Mouse (Mus musculus) megakaryocyte-erythroid progenitor cell, adult 5-6 weeks (primary cell): ENCODE results near the gene Nme2. TPM values are rescaled to one million over a fixed set of nuclear protein-coding genes. Genes with fewer than 3 reads are reported as not detected.

Experiments
- total RNA-seq, 2 experiments: library from RNA; stranded (forward) in 1 of 2; stranded (reverse) in 1 of 2; fragments of 200-1000, 215-1000 nt in 1 of 2; fragments of >200 nt in 1 of 2; fragmentation: Nextera tagmentation in 1 of 2; gene quantifications; 2 replicates each; pipeline ENCODE4 v1.2.3; 2014 to 2017

The Nme2 gene
- total RNA-seq, 2 experiments from 2014 or later = 171 to 173 TPM

Other genes starting within 250 kb of the Nme2 start
- gene Utp18, start 70.5 kb downstream of the Nme2 start, total RNA-seq (2014; fragmentation: Nextera tagmentation) = 28.4 and 45.0 TPM in 2 replicates
- gene Utp18, start 70.5 kb downstream of the Nme2 start, total RNA-seq (2017) = 88.2 and 93.3 TPM in 2 replicates
- 65.7 and 82.5 TPM in 2 replicates for gene Mbtd1, start 70.4 kb downstream of the Nme2 start, total RNA-seq (2014; fragmentation: Nextera tagmentation)
- 41.8 and 49.8 TPM in 2 replicates for gene Mbtd1, start 70.4 kb downstream of the Nme2 start, total RNA-seq (2017)
- gene Gm20390, start 12.0 kb upstream of the Nme2 start, total RNA-seq (2014; fragmentation: Nextera tagmentation) = 148 TPM in 1 of 2 replicates, not detected in the other
- not detected in 2 replicates for gene Gm20390, start 12.0 kb upstream of the Nme2 start, total RNA-seq (2017)
- 126 and 223 TPM in 2 replicates for gene Nme1, start 12.3 kb upstream of the Nme2 start, total RNA-seq (2014; fragmentation: Nextera tagmentation)
- gene Nme1, start 12.3 kb upstream of the Nme2 start, total RNA-seq (2017) = 245 and 319 TPM in 2 replicates
- 28.3 and 37.0 TPM in 2 replicates for gene Spag9, start 39.8 kb upstream of the Nme2 start, total RNA-seq (2014; fragmentation: Nextera tagmentation)
- 56.1 and 78.4 TPM in 2 replicates for gene Spag9, start 39.8 kb upstream of the Nme2 start, total RNA-seq (2017)